Mouse (Mus musculus): ENCODE results near the gene Hist1h2br.
"Not testable (repeated sequence)": the region's sequence is repeated elsewhere in the genome, so short reads cannot be mapped to it uniquely, and the experiment has no call there.

The Hist1h2br gene

GRCm38 (mm10) chr13:21847883-21848282 lies 14.3 kb downstream of the Hist1h2br start:
- no peak for DNase-seq

DNA sequence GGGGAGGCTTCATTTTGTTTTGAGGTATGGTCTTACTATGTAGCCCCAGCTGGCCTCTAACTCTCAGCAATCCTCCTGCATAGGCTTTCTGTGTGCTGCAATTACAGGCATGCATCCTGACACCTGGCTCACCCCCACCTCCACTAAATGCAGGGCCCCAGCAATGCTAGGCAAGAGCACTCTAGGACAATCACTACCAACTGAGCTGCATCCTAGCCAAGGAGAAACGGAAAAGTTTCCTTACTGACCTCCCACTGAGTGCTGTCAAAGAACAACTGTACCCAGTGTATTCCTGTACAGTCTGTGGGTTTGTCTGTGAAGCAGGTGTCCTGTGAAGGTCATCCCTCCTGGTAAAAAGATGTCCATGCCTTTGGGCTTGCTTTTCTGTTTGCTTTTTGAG lies 17.2 kb downstream of the Hist1h2br start:
- not testable (repeated sequence) for DNase-seq

DNA sequence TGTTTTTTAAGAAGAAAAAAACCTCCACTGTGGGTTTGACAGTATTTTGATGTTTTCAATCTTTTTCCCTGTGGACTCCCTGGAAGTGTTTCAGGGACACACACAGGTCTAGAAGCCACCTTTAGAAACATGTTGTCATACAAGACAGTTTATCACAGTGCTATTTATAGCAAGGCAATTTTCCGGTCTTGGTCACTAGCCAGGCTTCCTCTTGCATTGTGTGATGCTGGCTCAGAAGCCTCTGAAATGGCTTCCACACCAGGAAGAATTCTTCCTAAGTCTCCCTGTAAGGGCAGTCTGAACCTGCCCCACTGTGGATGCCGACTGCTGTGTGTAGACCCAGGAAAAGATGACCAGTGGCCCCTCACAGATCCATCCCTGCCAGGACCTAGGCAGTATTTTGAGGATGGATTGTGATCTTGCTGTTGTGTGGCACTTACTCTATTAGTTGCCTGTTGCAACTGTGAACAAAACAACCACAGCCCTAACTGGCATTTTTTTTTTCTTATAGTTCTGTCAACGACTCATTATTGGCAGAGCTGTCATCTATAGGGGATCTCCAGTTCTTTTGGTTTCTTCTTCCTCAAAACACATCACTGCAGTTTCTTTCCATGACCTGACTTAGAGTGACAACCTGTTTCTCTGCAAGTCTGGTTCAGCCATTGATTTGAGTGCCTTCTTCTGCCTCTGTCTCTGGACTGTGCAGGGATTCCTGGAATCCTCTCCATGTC lies 18.8 kb downstream of the Hist1h2br start:
- DNase-seq, result peak; percentile 5

GRCm38 (mm10) chr13:21855146-21855545 lies 21.6 kb downstream of the Hist1h2br start:
- DNase-seq, result peak; percentile 75

- peak; percentile 48 for DNase-seq
Observed at GRCm38 (mm10) chr13:21855698-21856162, 22.2 kb downstream of the Hist1h2br start.

GRCm38 (mm10) chr13:21861608-21862007 lies 28.1 kb downstream of the Hist1h2br start:
- DNase-seq, result no peak

DNA sequence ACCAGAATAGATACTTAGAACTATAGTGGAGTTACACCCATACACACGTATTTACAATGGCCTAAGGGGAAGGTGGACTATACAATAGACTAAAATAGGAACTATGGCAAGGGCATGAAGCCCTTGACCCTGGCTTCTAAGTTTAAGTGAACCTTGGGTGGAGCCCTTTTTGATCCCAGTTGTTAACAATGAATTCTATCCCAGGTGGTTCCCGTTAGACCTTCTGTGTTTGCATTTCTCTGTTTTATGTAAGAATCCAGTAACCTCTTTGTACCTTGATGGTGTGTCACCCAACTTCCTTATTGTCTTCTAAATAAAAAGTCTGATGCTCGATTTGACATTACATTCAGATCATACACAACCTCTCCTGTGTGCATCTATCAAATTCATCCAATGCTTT lies 32.0 kb downstream of the Hist1h2br start:
- not testable (repeated sequence) for DNase-seq

- DNase-seq, result no peak
Observed at GRCm38 (mm10) chr13:21880735-21881134, 47.2 kb downstream of the Hist1h2br start.

- peak; percentile 21 for DNase-seq
Observed at GRCm38 (mm10) chr13:21881878-21882669, 48.5 kb downstream of the Hist1h2br start.

GRCm38 (mm10) chr13:21882760-21883405 lies 49.3 kb downstream of the Hist1h2br start:
- DNase-seq, result peak; percentile 38

DNA sequence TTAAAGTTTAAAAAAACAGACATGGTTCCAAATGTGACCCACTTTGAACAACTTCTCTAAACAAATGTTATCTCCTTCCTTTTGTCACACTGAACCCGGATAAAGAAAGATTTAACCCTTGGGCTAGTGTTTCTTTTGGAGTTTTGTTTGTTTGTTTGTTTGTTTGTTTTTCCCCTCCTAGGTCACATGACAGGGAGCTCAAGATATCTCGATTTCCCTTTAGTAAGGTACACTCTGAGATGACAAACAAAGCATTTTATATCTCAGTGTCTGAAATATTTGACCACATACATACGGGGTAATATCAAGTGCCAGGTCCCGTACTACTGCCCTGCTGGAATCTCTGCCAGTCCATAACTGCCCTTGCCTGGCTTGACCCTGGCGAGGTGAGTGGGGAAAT lies 49.9 kb downstream of the Hist1h2br start:
- no peak for DNase-seq

DNA sequence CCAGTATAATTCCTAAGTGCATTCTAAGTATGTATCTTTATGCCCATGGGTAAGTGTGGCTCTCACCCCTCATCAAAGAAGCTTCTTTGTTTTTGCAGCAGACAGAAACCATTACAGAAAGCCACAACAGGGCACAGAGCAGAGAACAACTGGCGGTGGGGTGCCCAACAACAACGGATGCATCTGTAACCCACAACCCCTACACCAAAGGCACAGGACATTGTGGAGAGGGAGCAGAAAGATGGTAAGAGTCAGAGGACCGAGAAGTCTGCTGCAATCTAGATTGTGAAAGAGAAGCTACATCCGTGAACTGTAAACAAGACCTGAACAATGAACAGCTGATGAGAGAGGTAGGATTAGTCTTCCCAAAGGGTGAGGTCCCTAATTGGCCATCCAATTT lies 51.0 kb downstream of the Hist1h2br start:
- DNase-seq, result no peak

All from lung, postnatal 36 days (tissue).